ENCODE assay signal across 12 mouse cellular contexts in genomic region chrX:12296264-12297053, GRCm38 (mm10).
DNase-seq lines count a peak whose midpoint lies in the region; ATAC-seq and TF ChIP-seq lines count a peak whose summit lies in the region.
"Had no signal": no experiment of that assay in that cellular context is flagged by ENCODE, and none has a peak within 500 bp of the region (broad histone marks: within the 10 kb centered on the region; RNA-seq: fewer than 3 reads in every experiment).

No protein-coding gene starts in this region.

- H3K4me1 ChIP-seq in stomach, embryonic 15.5 days: no peaks in the 10 kb centered on the region
- H3K4me1 ChIP-seq in stomach, postnatal 0 days (replicated peaks; ENCODE audit: control insufficient read depth, insufficient read depth): no peaks in the 10 kb centered on the region
- no peaks in the 10 kb centered on the region for H3K4me1 ChIP-seq in hindbrain, embryonic 14.5 days (replicated peaks; ENCODE audit: control insufficient read depth, insufficient read depth, low read length)
- H3K4me1 ChIP-seq: forebrain, embryonic 15.5 days had no signal

- no peak overlapping the region for H3K9ac ChIP-seq in stomach, embryonic 15.5 days
- no peak overlapping the region for H3K9ac ChIP-seq in stomach, postnatal 0 days (ENCODE audit: low read length)
- no peak overlapping the region for H3K9ac ChIP-seq in hindbrain, embryonic 14.5 days
- H3K9ac ChIP-seq: forebrain, embryonic 15.5 days had no signal

- WGBS in stomach, embryonic 15.5 days: 67% methylated on average over 9 of the region's 9 CpGs
- WGBS in stomach, postnatal 0 days: 77% methylated on average over 9 of the region's 9 CpGs
- WGBS in hindbrain, embryonic 14.5 days: 65% methylated on average over 9 of the region's 9 CpGs

- H3K9me3 ChIP-seq in stomach, embryonic 15.5 days: no peaks in the 10 kb centered on the region
- H3K9me3 ChIP-seq in stomach, postnatal 0 days (ENCODE audit: control insufficient read depth, low read length): no peaks in the 10 kb centered on the region
- no peaks in the 10 kb centered on the region for H3K9me3 ChIP-seq in hindbrain, embryonic 14.5 days (ENCODE audit: control insufficient read depth, low read length)
- H3K9me3 ChIP-seq: forebrain, embryonic 15.5 days had no signal

- TF ChIP-seq EP300 in stomach, postnatal 0 days (optimal IDR thresholded peaks at IDR 0.05): no peak

- H3K27me3 ChIP-seq in stomach, embryonic 15.5 days (replicated peaks): no peaks in the 10 kb centered on the region
- no peaks in the 10 kb centered on the region for H3K27me3 ChIP-seq in stomach, postnatal 0 days (ENCODE audit: control insufficient read depth, insufficient read depth, low read length)
- no peaks in the 10 kb centered on the region; the same call in 1 of the 2 replicates for H3K27me3 ChIP-seq in hindbrain, embryonic 14.5 days (ENCODE audit: control insufficient read depth, insufficient read depth, low read length)
- H3K27me3 ChIP-seq: forebrain, embryonic 15.5 days had no signal

- no peak overlapping the region for H3K27ac ChIP-seq in stomach, embryonic 15.5 days
- no peak overlapping the region for H3K27ac ChIP-seq in stomach, postnatal 0 days (replicated peaks)
- H3K27ac ChIP-seq in hindbrain, embryonic 14.5 days: peak overlapping the region; percentile 32; the same call in 1 of the 2 replicates
- H3K27ac ChIP-seq: forebrain, embryonic 15.5 days had no signal

- no peak for TF ChIP-seq CTCF in stomach, postnatal 0 days (IDR thresholded peaks at IDR 0.05; ENCODE audit: low read depth)

- DNase-seq in stomach, postnatal 0 days (ENCODE audit: low spot score): no peak
- peak; percentile 28 for DNase-seq in hindbrain, embryonic 14.5 days (ENCODE audit: low spot score)
- no peak for DNase-seq in thymus, postnatal 14 days
- no peak for DNase-seq in layer of hippocampus, postnatal 25 days (ENCODE audit: extremely low spot score in 1 of 2, low spot score in 1 of 2)
- no peak for DNase-seq in urinary bladder, adult 2 months (ENCODE audit: low spot score)
- DNase-seq: cerebellum, adult 11-12 months; heart, adult 18-20 months; kidney, postnatal 36 days had no signal

- no peak overlapping the region for H3K4me3 ChIP-seq in stomach, embryonic 15.5 days (replicated peaks)
- no peak overlapping the region for H3K4me3 ChIP-seq in stomach, postnatal 0 days (ENCODE audit: low read depth, low read length)
- H3K4me3 ChIP-seq in hindbrain, embryonic 14.5 days (replicated peaks; ENCODE audit: low read length): no peak overlapping the region
- H3K4me3 ChIP-seq: forebrain, embryonic 15.5 days had no signal

- ATAC-seq in stomach, embryonic 15.5 days (ENCODE audit: insufficient read depth, low FRiP score, low read depth): peak; percentile 79; the same call in 1 of the 2 replicates
- no peak for ATAC-seq in stomach, postnatal 0 days (ENCODE audit: low FRiP score, low TSS enrichment)
- peak; percentile 51; the same call in 1 of the 2 replicates for ATAC-seq in hindbrain, embryonic 14.5 days (ENCODE audit: low FRiP score)
- peak; percentile 98 for ATAC-seq in megakaryocyte progenitor cell, adult 5-6 weeks (replicated peaks; ENCODE audit: poor library complexity)
- ATAC-seq: activated CD4-positive, CD25-positive, alpha-beta regulatory T cell, adult 4 months; forebrain, embryonic 15.5 days had no signal

- no peaks in the 10 kb centered on the region for H3K36me3 ChIP-seq in stomach, embryonic 15.5 days
- H3K36me3 ChIP-seq in stomach, postnatal 0 days (ENCODE audit: control insufficient read depth, insufficient read depth, low read length): no peaks in the 10 kb centered on the region
- no peaks in the 10 kb centered on the region for H3K36me3 ChIP-seq in hindbrain, embryonic 14.5 days (replicated peaks; ENCODE audit: control insufficient read depth, insufficient read depth)
- H3K36me3 ChIP-seq: forebrain, embryonic 15.5 days had no signal

- H3K4me2 ChIP-seq in stomach, embryonic 15.5 days: no peak overlapping the region
- no peak overlapping the region for H3K4me2 ChIP-seq in stomach, postnatal 0 days (replicated peaks; ENCODE audit: low read depth)
- no peak overlapping the region for H3K4me2 ChIP-seq in hindbrain, embryonic 14.5 days (replicated peaks)
- H3K4me2 ChIP-seq: forebrain, embryonic 15.5 days had no signal
